Mouse (Mus musculus): ENCODE measurements around the gene Vkorc1l1. TPM values are rescaled to one million over a fixed set of nuclear protein-coding genes. Genes with fewer than 3 reads are reported as not detected.

Gene Vkorc1l1
- total and polyA plus RNA-seq, 2 experiments from 2014 or later: 8.4 to 17.4 TPM

DNA sequence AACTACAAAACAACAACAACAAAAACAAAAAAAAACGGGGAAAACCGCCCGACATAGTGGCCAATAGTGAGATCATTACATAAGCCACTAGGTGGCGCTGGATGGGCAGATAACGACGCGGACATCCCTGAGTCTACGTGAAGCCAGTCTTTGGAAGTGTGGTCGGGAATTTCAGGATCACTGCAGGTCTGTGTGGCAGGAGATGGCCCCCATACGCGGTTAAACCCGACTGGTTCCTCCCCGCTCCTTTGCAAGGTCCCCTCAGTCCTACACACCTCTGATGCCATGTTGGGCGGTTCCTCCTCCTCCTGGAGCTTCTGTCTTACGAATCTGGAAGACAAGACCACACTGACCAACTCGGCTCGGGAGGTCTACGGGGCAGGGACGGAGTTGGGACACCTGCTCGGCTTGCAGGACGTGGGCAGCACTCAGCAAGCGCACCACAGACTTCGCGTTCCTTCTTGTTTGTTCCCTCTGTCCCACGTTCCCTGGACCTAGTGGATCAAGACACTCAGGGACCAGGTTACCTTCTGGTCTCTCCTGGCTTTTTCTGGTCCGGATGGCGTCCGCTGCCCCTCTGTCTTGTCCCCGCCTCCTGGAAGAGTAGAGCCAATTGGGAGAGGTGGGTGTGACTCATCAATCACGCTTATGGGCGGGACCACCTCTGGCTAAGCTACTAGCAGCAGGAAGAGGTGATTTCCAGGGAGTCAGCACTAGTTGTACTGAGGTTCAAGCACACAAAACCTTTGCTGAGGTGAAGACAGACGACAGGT, 82.2 kb downstream of the Vkorc1l1 start:
- TF ChIP-seq EP300 (IDR thresholded peaks at IDR 0.05; ENCODE audit: low read depth) (no peak), CTCF (IDR thresholded peaks at IDR 0.05; ENCODE audit: low read depth) (peak; percentile 80)
- WGBS: under 1% methylated on average over 32 of the region's 32 CpGs
- Histone ChIP-seq H3K36me3 (replicated peaks; ENCODE audit: control insufficient read depth, insufficient read depth, low read length) (no peaks in the 10 kb centered on the region), H3K4me1 (ENCODE audit: control insufficient read depth, insufficient read depth) (no peaks in the 10 kb centered on the region), H3K4me3 (ENCODE audit: low read depth, low read length) (peak overlapping the region; percentile 65), H3K4me2 (ENCODE audit: low read depth, low read length) (peak overlapping the region; percentile 89), H3K27ac (ENCODE audit: low read depth) (peak overlapping the region; percentile 73), H3K9ac (replicated peaks; ENCODE audit: low read depth, low read length) (peak overlapping the region; percentile 57; the same call in 1 of the 2 replicates), H3K9me3 (replicated peaks; ENCODE audit: control insufficient read depth, low read length) (no peaks in the 10 kb centered on the region), H3K27me3 (ENCODE audit: control insufficient read depth, insufficient read depth, low read length) (no peaks in the 10 kb centered on the region)
- peak; percentile 96 for DNase-seq (ENCODE audit: low spot score)
- ATAC-seq (ENCODE audit: insufficient read depth, low read depth): peak; percentile 92

DNA sequence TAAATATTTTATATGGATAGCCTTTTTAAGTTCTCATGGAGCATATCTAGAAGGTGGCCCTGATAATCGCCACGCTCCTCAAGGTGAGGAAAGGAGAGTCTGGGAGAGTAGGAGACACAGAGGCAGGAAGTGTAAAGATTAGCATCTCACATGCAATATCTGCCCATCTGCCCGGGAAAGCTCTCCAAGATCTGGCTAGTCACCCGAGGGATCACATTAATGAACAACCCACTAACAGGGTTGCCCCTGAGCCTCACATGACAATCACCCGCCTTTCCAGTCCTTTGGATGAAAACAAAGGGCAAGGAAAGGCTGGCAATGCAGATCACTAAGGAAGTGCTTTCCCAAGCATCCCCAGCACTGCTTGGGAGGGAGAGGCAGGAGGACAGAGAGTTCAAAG, 85.4 kb downstream of the Vkorc1l1 start:
- Histone ChIP-seq H3K9me3 (replicated peaks; ENCODE audit: control insufficient read depth, low read length) (no peaks in the 10 kb centered on the region), H3K4me2 (ENCODE audit: low read depth, low read length) (no peak overlapping the region), H3K27ac (ENCODE audit: low read depth) (no peak overlapping the region), H3K27me3 (ENCODE audit: control insufficient read depth, insufficient read depth, low read length) (no peaks in the 10 kb centered on the region), H3K4me1 (ENCODE audit: control insufficient read depth, insufficient read depth) (no peaks in the 10 kb centered on the region; the same call in 1 of the 2 replicates), H3K4me3 (ENCODE audit: low read depth, low read length) (no peak overlapping the region), H3K36me3 (replicated peaks; ENCODE audit: control insufficient read depth, insufficient read depth, low read length) (no peaks in the 10 kb centered on the region), H3K9ac (replicated peaks; ENCODE audit: low read depth, low read length) (no peak overlapping the region)
- WGBS: 58% methylated on average over 5 of the region's 5 CpGs
- TF ChIP-seq EP300 (IDR thresholded peaks at IDR 0.05; ENCODE audit: low read depth) (no peak), CTCF (IDR thresholded peaks at IDR 0.05; ENCODE audit: low read depth) (no peak)
- DNase-seq (ENCODE audit: low spot score) (no peak), ATAC-seq (ENCODE audit: insufficient read depth, low read depth) (no peak)

DNA sequence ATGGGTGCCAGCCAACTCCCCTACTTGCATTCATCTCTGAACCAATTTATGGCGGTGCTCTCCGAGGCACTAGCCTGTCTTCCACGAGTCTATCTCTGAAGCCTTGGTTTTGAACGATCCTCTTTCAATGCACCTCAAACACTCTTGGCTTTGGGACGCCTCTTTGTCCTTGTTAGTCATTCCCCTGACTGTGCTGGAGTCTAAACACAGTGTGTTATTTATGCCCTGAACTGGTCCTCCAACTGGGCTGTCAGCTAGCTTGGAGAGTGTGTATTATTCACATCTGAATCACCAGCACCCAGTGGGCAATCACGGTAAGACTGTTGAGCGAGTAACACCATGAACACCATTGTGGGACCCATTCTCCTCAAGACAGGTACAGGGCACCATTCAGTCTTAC, 85.9 kb downstream of the Vkorc1l1 start:
- 79% methylated on average over 7 of the region's 7 CpGs for WGBS
- TF ChIP-seq CTCF (IDR thresholded peaks at IDR 0.05; ENCODE audit: low read depth) (no peak), EP300 (IDR thresholded peaks at IDR 0.05; ENCODE audit: low read depth) (no peak)
- H3K27me3 ChIP-seq (ENCODE audit: control insufficient read depth, insufficient read depth, low read length): no peaks in the 10 kb centered on the region
- H3K9me3 ChIP-seq (replicated peaks; ENCODE audit: control insufficient read depth, low read length): no peaks in the 10 kb centered on the region
- H3K4me2 ChIP-seq (ENCODE audit: low read depth, low read length): no peak overlapping the region
- H3K9ac ChIP-seq (replicated peaks; ENCODE audit: low read depth, low read length): no peak overlapping the region
- no peaks in the 10 kb centered on the region; the same call in 1 of the 2 replicates for H3K4me1 ChIP-seq (ENCODE audit: control insufficient read depth, insufficient read depth)
- H3K4me3 ChIP-seq (ENCODE audit: low read depth, low read length): no peak overlapping the region
- no peak for DNase-seq (ENCODE audit: low spot score)
- ATAC-seq (ENCODE audit: insufficient read depth, low read depth): no peak
- H3K36me3 ChIP-seq (replicated peaks; ENCODE audit: control insufficient read depth, insufficient read depth, low read length): no peaks in the 10 kb centered on the region
- no peak overlapping the region for H3K27ac ChIP-seq (ENCODE audit: low read depth)

DNA sequence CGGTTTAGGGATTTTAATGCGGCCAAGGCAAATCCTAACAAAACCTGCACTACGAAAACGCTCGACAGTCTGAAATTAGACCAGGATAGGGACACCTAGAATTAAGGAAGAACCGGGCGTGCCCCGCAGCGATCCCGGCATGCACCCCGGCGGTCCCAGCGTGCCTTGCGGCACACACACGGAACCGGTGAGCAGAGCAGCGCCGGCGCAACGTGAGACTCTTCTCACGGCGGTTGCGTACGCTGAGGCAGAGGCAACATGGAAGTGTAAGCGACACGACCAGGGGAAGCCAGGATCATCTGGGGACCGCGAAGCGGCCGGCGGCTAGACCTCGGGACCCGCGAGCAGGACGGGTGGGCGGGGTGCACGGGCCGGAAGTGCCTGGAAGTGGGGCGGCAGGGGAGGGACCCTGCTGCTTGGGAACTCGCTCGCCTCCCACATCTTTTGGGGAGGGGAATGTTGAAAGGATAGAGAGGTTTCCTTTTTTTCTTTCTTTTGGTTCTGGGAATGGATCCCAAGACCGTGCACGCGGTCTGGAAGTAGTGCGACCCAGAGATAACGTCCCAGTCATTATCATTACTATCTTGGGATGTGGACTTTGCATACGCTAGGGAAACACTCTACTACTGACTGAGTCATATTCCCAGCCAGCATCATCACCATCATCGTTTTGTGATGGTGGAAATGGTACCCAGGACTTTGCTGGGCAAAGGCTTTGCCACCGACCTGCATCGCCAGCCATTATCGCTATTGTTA, 87.5 kb downstream of the Vkorc1l1 start, which contains the start of the genes Asl and Crcp:
Gene Asl (minus strand): TSS at position 106 of the 756 bp plus-strand sequence.
Gene Crcp (plus strand): TSS at position 149 of the 756 bp plus-strand sequence.
- H3K27me3 ChIP-seq (ENCODE audit: control insufficient read depth, insufficient read depth, low read length): no peaks in the 10 kb centered on the region
- no peak for TF ChIP-seq CTCF (IDR thresholded peaks at IDR 0.05; ENCODE audit: low read depth)
- TF ChIP-seq EP300 (IDR thresholded peaks at IDR 0.05; ENCODE audit: low read depth): no peak
- peak; percentile 79 for ATAC-seq (ENCODE audit: insufficient read depth, low read depth)

More for the DNA sequence above, 87.5 kb downstream of the Vkorc1l1 start, which contains the start of the genes Asl and Crcp:
- DNase-seq (ENCODE audit: low spot score): peak; percentile 75
- H3K36me3 ChIP-seq (replicated peaks; ENCODE audit: control insufficient read depth, insufficient read depth, low read length): no peaks in the 10 kb centered on the region
- H3K9ac ChIP-seq (replicated peaks; ENCODE audit: low read depth, low read length): peak within 1 kb of the TSS; percentile 64
- H3K27ac ChIP-seq (ENCODE audit: low read depth): peak within 1 kb of the TSS; percentile 77
- no peaks in the 10 kb centered on the region; the same call in 1 of the 2 replicates for H3K4me1 ChIP-seq (ENCODE audit: control insufficient read depth, insufficient read depth)
- H3K4me3 ChIP-seq (ENCODE audit: low read depth, low read length): peak within 1 kb of the TSS; percentile 66
- H3K9me3 ChIP-seq (replicated peaks; ENCODE audit: control insufficient read depth, low read length): no peaks in the 10 kb centered on the region
- H3K4me2 ChIP-seq (ENCODE audit: low read depth, low read length): peak within 1 kb of the TSS; percentile 75
- WGBS: 2% methylated on average over 51 of the region's 51 CpGs

Data from heart, postnatal 0 days (tissue).